Mouse (Mus musculus) megakaryocyte, embryonic 14.5 days (primary cell): ENCODE data around the gene Rab40c.

Experiments
- FLI1 ChIP-seq: IDR thresholded peaks from 2 replicates; pipeline ENCODE4 v1.6.1; 2012; ENCODE audit warnings: low read length, inconsistent platforms, mixed read lengths
- GATA1 ChIP-seq: IDR thresholded peaks from 3 replicates; pipeline ENCODE4 v1.6.1; 2012; ENCODE audit warnings: mixed read lengths, low read length, inconsistent platforms, borderline replicate concordance

DNA sequence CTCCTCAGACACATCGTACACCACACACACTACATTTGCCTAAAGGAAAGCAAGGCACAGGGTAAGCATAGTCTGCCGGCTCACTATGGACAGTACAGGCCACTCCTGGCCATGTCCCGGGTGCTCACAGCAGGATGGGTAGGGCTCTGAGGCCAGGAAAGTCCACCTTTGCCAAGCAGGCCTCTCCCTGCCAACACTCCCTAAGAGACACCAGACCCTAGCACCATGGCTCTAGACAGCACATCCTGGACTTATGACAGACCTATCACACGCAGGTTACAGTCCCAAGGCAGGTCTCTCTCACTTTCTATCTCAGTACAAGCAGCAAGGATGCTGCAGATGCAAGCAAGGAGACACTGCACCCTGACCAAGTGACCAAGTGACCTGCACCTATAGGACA, 76.4 kb downstream of the Rab40c start:
- TF ChIP-seq GATA1 = no peak
- no peak for TF ChIP-seq FLI1
